Mouse (Mus musculus): ENCODE data around the gene Rapgef5.
"Not testable (repeated sequence)": the region's sequence is repeated elsewhere in the genome, so short reads cannot be mapped to it uniquely, and the experiment has no call there.

Gene Rapgef5

DNA sequence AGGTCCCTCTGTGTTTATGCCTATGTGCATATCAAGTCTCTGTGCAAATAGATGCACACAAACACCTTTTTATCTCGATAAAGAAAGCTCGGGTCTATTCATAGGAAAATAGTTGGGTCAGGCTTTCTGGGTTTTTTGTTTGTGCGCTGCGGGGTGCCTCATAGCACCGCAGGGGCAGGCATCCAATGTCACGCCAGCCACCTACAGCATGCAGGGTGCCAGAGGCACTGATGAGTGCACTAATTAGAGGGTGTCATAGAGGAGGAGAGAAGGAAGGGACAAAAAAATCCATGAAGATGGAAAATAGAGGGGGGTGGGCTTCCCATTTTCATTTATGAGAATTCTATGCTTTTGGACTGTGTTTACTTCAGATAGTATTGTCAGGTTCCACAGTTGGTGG, 270.3 kb downstream of the Rapgef5 start:
- no peak for DNase-seq

DNA sequence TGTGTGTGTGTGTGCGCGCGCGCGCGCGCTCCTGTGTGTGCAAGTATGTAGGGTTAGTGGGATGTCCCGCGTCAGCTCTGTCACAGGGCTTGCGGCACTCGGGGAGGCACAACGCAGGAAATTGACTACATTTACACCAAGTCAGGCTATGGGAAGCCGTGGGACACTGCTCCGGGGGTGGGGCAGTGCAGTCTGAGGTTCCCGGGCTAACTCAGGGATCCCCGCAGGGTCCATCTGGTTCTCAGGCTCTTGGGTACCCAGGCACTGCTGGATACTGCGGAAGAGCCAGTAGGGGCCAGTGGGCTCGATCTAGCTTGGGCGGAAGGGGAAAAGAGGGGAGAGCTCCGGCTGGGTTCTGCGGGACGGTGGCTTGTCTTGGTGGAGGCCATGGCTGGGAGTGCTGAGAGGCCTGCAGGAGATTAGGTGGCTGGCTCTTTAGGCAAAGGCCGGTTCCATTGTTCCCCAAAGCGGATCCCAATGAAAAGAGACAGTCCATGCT, 272.3 kb downstream of the Rapgef5 start:
- DNase-seq = no peak

DNA sequence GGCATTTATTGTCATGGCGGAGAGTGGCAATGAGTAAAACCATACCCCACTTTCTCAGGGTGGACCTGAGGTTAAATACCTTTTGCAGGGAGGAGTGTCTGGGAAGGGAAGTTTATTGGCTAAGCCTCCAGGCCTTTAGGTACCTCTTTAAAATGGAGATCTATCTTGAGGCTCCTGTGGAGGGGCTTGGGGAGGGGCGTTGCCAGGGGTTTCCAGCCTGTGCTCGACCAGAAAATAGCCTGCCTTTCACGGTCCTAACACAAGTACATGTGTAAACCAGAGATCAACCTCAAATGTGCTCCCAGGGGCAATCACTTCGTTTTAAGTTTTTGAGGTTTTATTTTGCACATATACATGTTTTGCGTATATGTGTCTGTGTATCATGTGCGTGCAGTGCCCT, 272.7 kb downstream of the Rapgef5 start:
- DNase-seq = no peak

DNA sequence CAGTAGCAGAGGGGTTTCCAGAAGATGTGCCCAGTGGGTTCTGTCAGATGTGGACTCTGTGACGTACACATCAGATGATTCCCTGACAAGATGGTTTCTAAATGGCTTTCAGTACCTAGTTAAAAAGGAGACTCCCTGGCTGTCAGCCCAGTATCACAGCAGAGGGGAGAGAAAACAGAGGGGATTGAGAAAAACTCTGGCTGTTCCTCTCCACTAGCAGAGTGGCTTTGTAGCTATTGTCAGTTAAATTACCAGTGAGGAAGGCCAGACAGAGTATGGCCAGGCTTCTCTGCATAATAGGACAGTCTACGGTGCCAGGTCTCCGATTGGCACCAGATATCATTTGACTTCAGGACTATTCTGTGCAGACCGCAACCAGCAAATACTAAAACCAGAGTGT, 279.0 kb downstream of the Rapgef5 start:
- no peak for DNase-seq

DNA sequence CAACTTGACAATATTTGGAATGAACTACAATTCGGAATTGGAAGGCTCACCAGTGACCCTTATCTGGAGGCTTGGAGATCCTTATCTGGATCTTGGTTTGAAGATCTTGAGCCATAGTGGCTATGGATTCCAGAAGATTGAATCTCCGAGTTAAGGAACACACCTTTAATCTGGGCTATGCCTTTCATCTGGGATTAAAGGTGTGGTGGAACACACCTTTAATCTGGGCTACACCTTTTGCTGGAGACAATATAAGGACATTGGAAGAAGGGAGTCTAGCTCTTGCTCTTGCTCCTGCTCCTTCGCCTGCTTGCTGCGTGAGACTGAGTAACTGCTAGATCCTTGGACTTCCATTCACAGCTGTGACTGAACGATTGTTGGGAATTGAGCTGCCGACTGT, 287.7 kb downstream of the Rapgef5 start, which contains the start of gene Cdca7l:
Cdca7l (plus strand) TSS at position 301 of the 400 bp plus-strand sequence.
- not testable (repeated sequence) for DNase-seq

DNA sequence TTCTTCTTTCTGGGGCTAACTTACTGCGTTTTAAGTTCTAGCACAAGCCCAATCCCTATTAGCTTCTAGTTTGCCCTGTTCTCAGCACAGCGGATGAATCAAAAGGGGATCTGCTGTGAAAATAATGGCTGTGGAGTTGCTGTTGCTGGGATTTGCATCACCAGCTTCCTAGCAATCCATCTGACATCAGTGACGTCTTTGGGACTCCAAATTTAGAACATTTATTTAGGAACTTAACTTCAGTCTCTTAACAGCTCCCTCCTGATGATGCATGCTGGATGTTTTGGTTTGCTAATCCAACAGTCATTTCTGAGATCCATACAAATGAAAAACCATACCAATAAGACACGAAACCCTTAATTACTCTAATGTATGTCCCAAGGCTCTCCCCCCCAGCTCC, 289.3 kb downstream of the Rapgef5 start:
- no peak for DNase-seq

DNA sequence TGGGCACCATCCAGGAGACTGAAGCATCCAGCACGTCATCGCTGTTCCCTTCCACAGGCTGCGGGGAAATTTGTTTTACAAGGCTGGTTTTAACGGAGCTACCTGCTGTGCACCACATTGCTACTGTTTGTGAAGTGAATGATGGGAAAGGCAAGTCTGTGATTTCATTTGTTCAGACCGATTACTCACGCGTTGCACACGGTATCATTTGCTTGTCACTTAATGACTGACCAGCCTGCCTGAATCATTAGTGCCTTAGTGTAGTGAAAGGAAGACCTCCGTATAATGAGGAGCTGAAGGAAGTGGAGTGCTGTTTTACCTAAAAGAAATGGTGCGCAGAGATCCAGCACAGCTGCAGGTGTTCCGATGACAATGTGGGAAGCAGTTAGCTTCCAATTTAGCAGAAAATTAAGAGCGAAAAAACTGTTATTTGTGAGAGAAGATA, 289.8 kb downstream of the Rapgef5 start:
- DNase-seq = no peak

DNA sequence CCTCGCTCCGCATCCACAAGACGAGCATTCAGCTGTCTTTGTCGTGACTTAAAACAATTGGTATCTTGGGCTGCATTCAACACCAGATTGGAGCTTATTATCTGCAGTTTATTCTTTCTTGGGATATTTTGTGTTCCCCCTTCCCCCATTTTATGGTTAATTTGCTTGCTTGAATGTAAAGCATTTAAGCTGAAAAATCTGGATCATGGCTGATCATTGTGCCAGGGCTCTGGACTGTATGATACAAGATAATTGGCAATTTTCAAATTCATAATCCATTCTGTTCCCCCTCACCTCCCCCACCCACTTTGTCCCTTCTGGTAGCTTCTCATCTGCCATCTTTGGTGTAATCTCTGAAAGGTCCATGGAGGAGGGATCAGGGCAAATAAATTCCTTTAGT, 290.2 kb downstream of the Rapgef5 start:
- no peak for DNase-seq

DNA sequence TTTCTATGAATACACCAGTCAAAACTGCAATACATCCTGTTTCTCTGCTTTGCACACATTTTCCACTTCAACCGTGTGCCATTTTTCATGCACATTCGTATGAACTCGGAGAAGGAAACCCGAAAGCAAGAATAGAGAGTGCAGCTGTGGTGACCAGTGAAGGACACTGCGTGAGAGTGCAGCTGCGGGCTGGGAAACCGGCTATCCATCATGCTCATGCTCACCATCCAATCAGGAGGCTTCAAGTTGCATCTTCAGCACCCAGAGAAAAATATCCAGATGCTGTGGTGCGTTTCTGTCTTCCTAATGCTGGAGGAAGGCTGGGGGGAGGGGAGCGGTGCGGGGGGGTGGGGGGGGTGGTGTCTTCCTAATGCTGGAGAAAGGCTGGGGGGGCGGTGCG, 291.4 kb downstream of the Rapgef5 start:
- DNase-seq = no peak

DNA sequence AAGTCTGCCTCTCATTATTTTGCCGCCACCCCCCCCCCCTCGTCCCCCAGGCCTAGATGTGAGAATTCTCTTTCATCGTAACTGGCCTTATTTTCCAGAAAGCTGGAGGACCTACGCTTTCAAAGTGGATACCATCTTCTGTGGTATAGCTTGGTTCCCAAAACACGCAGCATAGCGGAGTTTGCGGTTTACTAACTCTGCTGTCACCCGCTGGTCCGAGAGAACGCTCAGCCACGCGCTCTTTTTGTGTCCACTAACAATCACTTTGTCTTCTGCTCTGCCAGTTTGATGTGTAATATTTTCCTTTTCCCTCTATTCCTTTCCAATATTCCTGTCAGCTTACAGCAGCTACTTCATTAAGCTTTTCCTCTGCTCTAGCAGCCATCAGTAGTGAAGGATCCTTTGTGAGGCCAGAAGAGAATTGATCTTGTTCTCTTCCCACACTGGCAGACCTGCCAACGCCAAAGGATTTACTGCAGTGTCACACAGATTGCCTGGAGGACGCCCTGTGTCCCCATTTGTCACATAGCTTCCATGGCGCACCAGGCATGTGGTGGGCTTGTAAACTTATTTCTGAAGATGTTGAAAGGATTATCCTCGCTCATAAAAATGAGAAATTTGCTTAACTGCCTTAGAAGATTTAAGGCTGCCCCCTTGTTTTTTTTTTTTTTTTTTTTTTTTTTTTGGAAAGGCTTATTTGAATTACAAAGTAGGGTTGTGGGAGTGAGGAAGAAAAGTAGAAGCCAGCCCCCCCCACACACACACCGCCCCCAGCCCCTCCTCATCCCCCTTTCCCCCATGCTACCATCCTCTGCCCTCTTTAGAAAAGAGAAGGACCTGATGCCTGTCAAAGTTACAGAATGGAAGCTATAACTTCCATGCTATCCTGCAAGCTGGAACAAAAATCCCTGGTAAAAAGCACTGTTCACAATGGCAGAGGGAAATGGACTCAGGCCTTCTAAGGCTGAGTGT, 292.4 kb downstream of the Rapgef5 start:
- no peak for DNase-seq
